Mouse (Mus musculus): ENCODE data around the gene Olfr745. TPM values are rescaled to one million over a fixed set of nuclear protein-coding genes. Genes with fewer than 3 reads are reported as not detected.

Olfr745 gene
- polyA plus RNA-seq (2015; fragmentation: Nextera tagmentation; extraction: Ambion mirVana) = not detected in 2 replicates

DNA sequence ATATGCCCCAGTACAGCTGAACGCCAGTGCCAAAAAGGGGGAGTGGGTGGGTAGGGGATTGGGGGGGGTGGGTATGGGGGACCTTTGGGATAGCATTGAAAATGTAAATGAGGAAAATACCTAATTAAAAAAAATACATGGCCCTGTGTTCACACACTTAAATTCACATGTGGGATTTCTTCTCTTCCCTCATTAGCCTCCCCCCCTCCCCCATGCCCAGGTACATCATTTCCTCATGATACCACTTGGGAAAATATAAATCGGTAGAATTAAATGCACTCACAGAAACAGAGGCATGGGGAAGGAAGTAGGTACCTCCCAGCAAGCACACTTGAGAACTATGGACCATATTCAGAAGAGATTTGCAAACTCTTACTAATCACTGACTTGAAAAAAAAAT, at the start of gene Olfr745:
TSS of gene Olfr745 (plus strand) at position 301 of the 400 bp plus-strand sequence.

DNA sequence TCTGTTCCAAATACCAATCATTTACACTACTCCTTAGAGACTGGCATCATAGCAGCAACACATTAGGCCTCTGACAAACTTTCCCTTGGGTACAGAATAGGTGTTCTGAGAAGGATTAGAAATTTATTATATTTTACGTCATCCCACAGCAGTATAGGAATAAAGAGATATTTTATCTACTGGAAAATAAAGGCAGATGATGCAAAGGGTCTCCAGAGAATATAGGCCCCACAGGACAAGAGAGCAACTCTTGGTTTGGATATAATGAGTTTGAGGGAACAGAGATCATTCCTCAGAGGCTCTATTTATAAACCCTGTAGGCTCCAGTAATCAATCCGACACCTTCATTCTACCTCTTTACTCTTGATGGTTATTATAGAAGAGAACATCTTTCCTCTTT, 24.6 kb upstream of the Olfr745 start, which contains the start of gene Olfr744:
TSS of gene Olfr744 (plus strand) at position 301 of the 400 bp plus-strand sequence.

DNA sequence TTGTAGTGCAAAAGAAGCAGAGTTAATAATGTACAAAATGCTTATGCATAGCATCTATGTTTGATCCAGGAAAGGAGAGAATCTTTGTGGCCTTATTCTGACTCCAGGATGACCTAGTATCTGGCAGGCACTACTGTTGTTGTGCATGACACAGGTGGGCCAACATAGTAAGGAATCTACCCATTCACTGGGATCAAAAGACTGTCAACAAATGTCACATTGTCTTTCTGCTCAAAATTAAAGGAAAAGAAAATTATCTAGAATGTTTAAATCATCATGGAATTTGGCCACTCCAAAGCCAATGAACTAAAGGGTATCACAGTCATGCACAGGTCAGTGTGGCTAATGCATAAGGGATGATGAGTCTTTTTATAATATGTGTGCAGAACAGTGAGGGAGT, 7.6 kb downstream of the Olfr745 start, which contains the start of gene Olfr746:
TSS of gene Olfr746 (plus strand) at position 301 of the 400 bp plus-strand sequence.

DNA sequence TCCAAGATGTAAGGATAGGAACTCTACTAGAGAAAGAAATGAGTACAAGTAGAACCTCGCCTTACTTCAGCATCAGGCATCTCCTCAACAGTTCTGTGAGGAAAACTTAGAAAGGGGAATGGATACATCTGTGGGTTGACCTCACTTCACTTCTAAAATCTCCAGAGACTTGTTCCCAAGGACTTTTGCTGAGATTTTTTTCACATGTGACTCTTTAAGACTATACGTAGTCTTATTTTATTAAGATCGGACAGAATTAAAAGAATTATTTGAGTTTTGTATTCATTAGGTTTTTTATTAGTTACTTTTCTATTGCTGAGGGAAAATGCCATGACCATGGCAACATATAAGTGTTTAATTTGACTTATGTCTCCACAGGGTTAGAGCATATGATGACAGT, 53.9 kb downstream of the Olfr745 start, which contains the start of gene Olfr747:
TSS of gene Olfr747 (minus strand) at position 101 of the 400 bp plus-strand sequence.

Other genes with a start within 250 kb of the Olfr745 start
- not detected in 2 replicates for gene Olfr738, start 231.8 kb upstream of the Olfr745 start, polyA plus RNA-seq (2015; fragmentation: Nextera tagmentation; extraction: Ambion mirVana)
- gene Olfr739, start 220.8 kb upstream of the Olfr745 start, polyA plus RNA-seq (2015; fragmentation: Nextera tagmentation; extraction: Ambion mirVana) = not detected in 2 replicates
- not detected in 2 replicates for gene Olfr740, start 193.8 kb upstream of the Olfr745 start, polyA plus RNA-seq (2015; fragmentation: Nextera tagmentation; extraction: Ambion mirVana)
- gene Olfr741, start 166.7 kb upstream of the Olfr745 start, polyA plus RNA-seq (2015; fragmentation: Nextera tagmentation; extraction: Ambion mirVana) = not detected in 2 replicates
- not detected in 2 replicates for gene Olfr742, start 135.8 kb upstream of the Olfr745 start, polyA plus RNA-seq (2015; fragmentation: Nextera tagmentation; extraction: Ambion mirVana)
- gene Olfr743, start 117.5 kb upstream of the Olfr745 start, polyA plus RNA-seq (2015; fragmentation: Nextera tagmentation; extraction: Ambion mirVana) = not detected in 2 replicates
- gene Olfr744, start 24.5 kb upstream of the Olfr745 start, polyA plus RNA-seq (2015; fragmentation: Nextera tagmentation; extraction: Ambion mirVana) = not detected in 2 replicates
- not detected in 2 replicates for gene Olfr746, start 7.7 kb downstream of the Olfr745 start, polyA plus RNA-seq (2015; fragmentation: Nextera tagmentation; extraction: Ambion mirVana)
- gene Olfr747, start 53.8 kb downstream of the Olfr745 start, polyA plus RNA-seq (2015; fragmentation: Nextera tagmentation; extraction: Ambion mirVana) = not detected in 2 replicates
- not detected in 2 replicates for gene Olfr748, start 68.0 kb downstream of the Olfr745 start, polyA plus RNA-seq (2015; fragmentation: Nextera tagmentation; extraction: Ambion mirVana)
- not detected in 2 replicates for gene Olfr749, start 105.7 kb downstream of the Olfr745 start, polyA plus RNA-seq (2015; fragmentation: Nextera tagmentation; extraction: Ambion mirVana)
- 26.3 and 28.4 TPM in 2 replicates for gene Ttc5, start 146.1 kb downstream of the Olfr745 start, polyA plus RNA-seq (2015; fragmentation: Nextera tagmentation; extraction: Ambion mirVana)
- gene Ccnb1ip1, start 168.3 kb downstream of the Olfr745 start, polyA plus RNA-seq (2015; fragmentation: Nextera tagmentation; extraction: Ambion mirVana) = not detected in 2 replicates
- 20.6 and 21.6 TPM in 2 replicates for gene Parp2, start 168.5 kb downstream of the Olfr745 start, polyA plus RNA-seq (2015; fragmentation: Nextera tagmentation; extraction: Ambion mirVana)
- 5.2 and 5.4 TPM in 2 replicates for gene Tep1, start 231.2 kb downstream of the Olfr745 start, polyA plus RNA-seq (2015; fragmentation: Nextera tagmentation; extraction: Ambion mirVana)

All from skeletal muscle tissue, postnatal 0 days (tissue).